Mouse (Mus musculus) A20 (cell line): Measurements from ENCODE around the gene Klk13.
"Not testable (repeated sequence)": the region's sequence is repeated elsewhere in the genome, so short reads cannot be mapped to it uniquely, and the experiment has no call there.

ENCODE experiments used
- DNase-seq: peaks from one replicate; pipeline ENCODE4 v3.0.0-alpha.2; 2011; ENCODE audit warnings: low read depth, low spot score

Gene Klk13

DNA sequence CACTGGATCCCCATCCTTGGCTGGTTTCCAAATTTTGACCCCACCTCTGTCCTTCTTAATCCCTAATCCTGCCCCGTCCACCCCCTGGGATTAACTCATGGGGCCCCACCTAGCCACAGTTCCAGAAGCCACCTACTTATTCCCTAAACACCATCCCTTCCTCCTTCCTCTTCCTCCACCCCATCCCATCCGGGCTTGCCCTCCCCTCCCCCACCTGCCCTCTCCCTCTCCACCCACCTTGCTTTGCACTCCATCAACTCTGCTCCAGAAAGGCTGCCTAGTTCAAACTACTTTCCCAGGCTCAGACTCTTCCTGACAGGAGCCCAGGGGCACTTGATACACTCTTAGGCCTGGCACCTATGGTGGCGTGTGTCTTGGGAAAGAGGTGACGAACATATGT lies at the start of gene Klk13:
Klk13 (plus strand) TSS at position 301 of the 400 bp plus-strand sequence.
- DNase-seq = no peak

DNA sequence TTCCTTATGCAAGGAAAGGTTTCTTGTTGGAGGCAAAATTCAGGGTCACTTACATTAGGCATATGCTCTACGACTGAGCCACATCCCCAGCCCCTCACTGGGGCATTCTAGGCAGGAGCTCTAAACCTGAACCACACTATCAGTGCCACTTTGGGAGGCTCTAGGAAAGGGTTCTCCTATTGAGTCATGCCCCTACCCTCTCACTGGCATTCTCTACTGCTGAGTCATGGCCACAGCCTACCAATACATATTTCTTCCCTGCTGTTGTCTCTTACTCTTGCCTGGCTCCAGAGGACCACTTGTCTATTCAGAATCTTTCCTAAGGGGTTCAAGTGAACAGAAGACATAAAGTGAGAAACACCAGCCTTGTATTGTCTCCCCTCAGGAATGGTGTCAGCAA lies 49.6 kb upstream of the Klk13 start:
- no peak for DNase-seq

DNA sequence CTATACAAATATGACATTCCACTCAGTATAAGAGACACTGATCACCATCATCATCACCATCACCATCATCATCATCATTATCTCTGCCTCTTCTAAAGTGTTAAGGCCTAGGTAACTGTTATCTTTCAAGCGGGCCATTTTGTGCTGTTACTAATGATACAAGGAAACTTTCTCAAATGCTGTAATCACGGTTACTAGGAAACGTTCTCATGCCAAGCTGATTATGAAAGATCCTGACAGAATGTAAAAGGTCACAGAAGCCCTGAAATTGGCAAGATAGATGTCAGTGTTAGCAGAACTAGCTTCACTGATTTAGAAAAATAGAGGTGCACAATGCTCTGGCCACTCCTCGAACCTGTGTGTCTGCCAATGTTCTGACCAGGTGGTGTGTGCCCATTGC lies 45.1 kb upstream of the Klk13 start:
- not testable (repeated sequence) for DNase-seq

DNA sequence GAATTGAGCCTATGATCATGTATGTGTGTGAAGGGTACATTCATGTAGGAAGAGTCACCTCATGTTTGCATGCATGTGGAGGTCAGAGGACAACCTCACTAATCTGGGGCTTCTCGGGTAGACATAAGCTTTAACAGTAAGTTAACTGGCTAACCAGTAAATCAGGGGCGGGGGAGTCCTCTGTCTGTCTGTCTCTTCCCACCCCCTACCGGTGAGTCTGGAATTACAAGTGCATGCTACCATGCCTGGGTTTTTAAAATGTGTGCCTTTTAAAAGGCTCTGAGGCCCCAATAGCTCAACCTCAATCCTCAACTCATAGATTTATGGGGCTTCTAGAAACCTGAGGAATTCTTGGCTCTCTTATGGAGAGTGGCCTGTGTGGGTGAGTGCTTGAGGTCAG lies 43.8 kb upstream of the Klk13 start:
- peak; percentile 66 for DNase-seq

DNA sequence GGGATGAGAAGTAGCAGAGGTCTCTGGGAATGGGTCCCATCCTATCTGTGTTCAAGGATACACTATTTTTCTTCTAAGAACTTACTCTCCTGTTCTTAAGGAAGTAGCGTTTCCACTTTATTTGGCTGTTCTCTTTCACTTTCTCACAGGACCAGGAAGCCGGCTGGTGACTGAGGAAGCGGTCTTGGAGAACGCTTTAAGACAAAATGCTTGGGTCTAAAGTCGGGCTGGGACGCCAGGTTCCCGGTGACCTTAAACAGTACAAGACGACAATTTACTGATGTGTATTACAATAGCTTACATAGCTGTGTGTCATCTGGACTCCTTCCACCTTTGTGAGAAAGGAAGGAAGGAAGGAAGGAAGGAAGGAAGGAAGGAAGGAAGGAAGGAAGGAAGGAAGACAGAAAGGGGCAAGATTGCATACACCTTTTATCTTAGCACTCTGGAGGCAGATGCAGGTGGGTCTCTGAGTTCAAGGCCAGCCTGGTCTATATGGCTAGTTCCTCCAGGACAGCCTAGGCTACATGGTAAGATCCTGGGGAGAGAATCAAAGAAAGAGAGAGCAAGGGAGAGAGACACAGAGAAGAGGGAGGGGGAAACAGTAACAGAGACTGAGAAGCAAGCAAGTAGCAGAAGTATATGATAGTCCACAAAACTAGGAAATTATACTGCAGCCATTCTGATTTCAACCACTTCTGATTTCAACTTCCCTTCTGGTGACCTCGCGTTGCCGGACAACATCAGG lies 41.1 kb upstream of the Klk13 start:
- DNase-seq = no peak

DNA sequence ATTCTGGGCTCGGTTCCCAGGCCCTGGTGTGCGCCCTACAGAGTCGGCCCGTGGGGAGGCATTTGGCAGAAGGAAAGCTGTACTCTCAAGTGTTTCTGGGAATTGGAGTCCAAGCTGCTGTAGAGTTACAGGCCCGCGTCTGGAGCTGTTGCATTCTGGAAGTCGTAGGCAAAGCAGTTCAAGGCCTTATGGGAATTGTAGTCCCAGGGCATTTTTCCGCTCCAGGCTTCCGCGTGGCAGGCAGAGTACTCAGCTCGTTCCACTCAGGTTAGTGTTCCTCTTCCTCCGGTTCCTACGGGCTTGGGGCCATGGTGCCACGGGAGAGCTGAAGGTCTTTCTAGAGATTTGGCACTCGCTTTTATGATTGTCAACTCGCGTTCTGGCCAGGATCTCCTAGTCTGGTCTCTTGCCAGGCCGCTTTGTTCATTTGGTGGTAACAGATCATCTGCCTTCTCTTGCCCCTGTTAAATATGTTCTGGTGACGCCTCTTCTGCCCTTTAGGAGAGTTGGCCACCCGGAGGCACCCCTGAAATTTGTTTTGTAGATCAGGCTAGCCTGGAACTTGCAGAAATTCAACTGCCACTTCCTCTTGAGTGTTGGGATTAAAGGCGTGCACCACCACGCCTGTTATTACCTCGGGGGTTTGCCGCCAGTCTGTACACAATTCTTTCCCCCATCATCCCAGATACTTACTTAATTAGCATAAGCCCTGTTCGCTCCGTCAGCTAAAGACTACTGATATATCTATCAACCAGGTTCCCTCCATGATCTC lies 40.4 kb upstream of the Klk13 start, which contains the start of gene Ctu1:
Ctu1 (plus strand) TSS at position 208 of the 772 bp plus-strand sequence.
- DNase-seq = peak; percentile 90

DNA sequence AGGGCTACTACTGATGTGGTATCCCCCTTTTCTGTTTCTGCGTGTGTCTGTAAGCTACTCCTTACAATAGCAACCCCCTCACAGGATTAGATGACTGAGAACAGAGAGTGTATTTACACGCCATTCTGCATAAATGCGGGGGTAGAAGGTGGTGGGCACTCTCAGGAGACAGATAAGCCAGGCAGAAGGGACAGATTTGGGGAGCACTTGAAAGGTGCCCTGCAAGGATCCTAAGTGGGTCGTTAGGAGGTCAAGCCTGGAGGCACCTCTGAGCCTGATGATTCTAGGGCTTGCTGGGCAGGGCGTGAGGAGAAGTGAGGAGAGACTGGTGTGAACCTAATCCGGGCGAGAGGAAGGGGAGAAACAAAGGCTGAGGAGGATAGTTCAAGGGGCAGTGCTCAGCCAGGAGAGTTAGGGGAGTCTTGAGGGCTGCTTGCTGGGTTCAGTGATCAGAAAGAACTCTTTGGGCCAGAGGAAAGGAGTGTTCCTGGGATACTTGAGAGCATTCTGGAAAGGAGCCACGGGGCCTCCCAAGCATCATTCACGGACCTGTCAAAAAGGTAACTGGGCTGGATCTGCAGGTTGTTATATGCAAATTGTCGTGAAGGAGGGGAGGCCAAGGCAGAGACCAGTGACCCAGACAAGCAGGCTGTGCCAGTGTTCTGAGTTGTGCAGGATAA lies 39.6 kb upstream of the Klk13 start:
- no peak for DNase-seq

DNA sequence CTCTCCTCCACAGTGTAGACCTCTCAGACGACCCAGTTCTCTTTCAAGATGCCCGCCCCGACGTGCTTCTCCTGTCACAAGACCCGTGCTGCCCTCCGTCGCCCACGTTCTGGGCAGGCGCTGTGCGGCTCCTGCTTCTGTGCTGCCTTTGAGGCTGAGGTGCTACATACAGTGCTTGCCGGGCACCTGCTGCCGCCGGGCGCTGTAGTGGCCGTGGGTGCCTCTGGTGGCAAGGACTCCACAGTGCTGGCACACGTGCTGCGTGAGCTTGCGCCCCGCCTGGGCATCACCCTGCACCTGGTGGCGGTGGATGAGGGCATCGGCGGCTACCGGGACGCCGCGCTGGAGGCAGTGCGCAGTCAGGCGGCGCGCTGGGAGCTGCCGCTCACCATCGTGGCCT lies 37.3 kb upstream of the Klk13 start:
- DNase-seq = no peak

DNA sequence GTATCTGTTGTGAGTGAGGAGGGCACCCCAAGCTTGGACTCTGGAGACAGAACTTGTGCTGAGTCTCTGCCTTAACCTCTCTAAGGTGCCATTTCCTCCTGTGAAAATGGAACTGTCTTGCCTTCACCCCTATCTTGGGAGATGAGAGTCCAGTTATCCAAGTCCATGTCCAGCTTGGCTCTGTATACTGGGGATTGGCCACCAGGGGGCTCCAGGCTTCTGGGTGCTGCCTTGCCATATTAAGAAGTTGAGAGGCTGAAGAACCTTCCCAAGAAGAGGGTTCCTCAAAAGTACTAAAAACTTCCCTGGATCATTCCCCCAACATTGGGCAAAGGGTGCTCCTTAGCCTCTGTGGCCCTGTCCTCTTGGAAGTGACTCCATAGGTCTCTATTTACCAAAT lies 33.9 kb upstream of the Klk13 start:
- DNase-seq = peak; percentile 42

DNA sequence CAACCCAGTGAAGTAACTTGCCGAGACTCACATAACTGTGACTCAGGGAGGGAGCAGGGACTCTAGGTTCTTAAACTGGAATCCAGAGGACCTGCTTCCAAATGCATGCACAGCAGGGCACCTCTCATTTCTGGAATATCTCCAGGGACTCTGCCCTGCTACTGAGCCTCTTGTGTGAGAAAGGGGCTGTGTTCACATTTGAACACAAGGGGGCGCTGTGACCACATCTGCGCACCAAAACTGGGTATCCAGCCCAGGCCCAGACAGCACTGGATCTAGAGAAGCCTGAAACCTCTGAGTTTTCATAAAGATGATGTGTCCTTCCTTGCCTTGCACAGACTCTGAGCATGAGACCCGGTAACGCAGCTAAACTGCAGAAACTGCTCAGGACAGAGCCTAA lies 31.4 kb upstream of the Klk13 start:
- DNase-seq = peak; percentile 63

DNA sequence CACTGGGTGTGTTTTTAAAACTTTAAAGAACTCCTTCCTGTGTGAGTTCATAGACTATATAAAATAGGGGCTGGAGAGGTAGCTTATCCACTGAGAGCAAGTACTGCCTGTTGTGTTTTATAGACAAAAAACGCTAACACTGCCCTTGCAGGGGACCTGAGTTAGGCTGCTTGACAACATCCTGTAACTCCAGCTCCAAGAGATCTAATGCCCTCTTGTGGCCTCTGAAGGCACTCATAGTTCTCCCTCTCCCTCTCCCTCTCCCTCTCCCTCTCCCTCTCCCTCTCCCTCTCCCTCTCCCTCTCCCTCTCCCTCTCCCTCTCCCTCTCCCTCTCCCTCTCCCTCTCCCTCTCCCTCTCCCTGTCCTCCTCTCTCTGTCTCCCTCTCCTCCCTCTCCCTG lies 29.9 kb upstream of the Klk13 start:
- DNase-seq = peak; percentile 26

DNA sequence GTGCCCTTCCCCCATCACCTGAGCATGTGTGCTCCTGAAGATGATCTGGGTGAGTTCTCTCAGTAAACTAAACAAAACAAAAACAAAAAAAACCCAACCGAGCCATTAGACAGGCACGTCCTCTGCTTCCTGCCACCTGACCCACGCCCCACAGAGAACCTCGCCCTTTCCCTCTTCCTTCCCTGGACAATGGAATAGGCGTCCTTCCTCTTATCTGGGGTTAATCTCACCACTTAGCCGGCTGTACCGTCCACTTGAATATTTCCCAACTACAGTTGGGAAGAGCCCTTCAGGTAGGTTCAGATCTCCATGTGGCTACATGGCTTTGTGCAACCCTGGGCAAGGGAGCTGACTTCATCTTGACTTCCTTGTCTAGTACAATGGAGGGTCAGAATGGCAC lies 27.3 kb upstream of the Klk13 start:
- no peak for DNase-seq

DNA sequence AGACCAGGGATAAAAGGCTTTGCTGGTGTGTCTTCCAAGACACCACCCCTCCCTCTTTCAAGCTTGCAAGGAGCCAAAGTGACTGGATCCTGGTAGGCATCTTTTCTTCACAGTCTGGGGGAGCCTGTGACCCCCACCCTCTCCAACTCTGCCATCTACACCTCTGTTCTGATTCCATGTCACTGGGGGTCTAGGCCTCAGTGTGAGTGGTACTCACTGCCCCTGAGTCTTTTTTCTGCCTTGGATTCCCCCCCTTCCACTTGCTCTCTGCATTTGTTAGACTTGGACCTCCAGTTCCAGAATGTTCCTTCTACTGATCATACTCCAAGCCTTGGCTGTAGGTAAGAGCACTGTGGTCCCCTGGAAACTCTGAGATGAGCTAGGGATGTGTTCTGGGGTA lies 22.2 kb upstream of the Klk13 start, which contains the start of gene Klk14:
Klk14 (plus strand) TSS at position 301 of the 400 bp plus-strand sequence.
- DNase-seq = no peak

DNA sequence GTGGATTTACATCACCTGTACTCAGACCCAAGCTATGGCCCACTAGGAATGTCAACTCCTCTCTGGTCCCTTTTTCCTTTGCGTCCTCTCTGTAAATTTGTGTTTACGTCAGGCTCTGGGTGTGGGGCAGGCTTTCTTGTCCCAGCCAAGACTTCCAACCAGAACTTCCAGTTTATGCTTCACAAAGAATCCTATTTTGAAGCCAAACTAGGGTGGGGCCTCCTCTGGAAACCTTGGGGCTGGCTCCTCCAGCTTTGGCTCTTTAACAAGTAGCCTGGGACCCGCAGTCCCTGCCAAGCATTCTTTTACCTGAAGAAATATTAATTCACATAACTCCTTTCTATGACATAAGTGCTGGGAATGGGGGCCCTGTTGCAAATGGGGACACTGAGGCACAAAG lies 2.3 kb upstream of the Klk13 start:
- no peak for DNase-seq

DNA sequence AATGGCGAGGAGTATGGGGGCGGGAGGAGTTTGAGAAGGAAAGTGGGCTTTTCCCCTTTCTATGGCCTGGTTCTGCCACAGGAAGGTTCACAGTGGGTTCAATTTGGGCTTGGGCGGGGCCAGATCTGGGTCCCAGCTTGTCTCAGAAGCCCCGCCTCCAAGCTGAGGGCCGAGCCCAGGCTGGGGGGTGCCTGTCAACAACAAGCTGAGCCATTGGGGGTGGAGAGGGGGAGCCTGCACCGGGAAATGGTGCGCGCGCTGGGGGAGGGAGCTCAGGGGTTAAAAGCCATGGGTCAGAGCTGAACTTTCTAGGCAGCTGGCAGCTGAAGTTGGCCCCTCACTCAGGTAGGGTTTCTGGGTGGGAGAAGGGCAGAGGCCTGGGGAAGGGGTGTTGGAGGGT lies 550 bp downstream of the Klk13 start:
- no peak for DNase-seq

DNA sequence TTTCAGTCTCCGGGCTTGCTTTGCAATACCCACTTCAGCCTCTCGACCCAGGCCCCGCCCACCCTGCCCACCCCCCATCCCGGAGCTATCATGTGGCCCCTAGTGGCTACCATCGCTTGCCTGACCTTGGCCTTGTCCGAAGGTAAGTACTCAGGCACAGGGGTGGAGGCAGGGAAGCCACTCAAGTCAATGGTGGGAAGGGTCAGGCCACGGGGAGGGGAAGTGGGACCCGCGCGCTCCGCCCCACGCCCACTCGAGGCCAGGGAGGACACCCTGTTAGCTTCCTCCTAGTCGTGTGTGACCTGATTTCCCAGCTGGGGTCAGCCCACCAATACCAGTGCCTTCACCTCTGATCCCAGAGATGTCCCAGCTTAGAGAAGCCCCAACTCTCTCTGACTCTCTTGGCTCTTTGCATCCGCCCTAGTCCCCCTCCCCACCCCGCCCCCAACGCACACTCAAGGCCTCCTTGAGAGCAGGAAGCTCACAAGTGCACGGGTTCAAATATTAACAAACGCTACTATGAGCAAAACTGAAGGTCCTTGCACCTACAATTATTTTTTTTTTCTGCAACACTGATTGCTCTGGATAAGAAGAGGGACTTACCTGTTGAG lies 1.5 kb downstream of the Klk13 start:
- no peak for DNase-seq

DNA sequence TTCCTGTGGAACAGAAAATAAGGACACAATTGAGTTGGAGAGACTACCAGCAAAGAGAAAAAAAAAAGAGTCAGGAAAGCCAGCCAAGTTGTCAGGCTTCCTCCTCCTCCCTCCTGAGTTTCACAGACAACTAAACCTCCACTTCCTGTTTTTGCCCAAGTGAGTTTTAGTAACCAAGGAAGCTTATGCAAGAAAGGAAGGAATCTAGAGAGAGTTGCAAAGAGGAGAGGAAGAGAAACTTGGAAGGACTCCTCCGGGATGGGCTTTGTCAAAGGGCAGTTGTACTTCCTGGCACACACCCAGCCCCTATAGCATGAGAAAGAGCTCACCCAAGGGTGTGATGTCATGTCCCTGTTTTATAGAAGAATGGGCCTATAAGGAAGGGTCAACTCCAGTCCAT lies 35.4 kb downstream of the Klk13 start:
- no peak for DNase-seq

DNA sequence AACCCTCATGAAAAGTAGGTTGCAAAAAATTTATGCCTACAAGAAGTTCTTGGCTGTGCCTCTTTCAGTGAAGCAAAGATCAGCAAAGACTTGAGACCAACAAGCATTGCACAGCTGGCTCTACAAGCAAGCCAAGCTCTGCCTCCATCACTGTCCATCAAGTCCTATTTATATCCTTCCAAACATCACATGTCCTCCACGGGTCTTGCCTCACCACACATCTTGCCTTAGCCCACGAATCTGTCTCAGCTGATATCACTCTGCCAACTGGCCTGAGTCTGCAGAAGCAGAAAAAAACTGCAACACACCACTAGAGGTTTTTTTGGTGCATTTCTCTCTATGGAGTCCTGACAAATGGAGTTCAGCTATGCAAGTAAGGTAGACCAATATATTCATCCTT lies 40.4 kb downstream of the Klk13 start:
- DNase-seq = no peak

DNA sequence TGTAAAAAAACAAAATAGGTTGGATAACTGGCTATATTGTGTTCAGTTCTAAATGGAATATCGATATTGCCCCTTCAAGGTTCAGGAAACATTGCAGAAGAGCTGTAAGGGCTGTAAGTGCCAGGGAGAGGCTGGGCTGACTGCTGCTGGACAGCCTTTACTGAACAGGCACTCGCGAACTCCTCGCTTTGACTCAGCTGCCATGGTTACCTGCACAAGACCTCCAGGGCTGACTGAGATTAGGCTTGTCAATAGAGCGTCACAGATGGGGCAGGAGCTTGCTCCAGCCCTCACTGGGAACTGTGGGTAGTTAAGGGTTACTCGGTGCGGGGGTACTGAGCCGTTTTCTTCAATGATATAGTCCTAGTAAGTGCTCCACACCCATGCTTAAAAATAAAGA lies 54.1 kb downstream of the Klk13 start:
- DNase-seq = no peak

DNA sequence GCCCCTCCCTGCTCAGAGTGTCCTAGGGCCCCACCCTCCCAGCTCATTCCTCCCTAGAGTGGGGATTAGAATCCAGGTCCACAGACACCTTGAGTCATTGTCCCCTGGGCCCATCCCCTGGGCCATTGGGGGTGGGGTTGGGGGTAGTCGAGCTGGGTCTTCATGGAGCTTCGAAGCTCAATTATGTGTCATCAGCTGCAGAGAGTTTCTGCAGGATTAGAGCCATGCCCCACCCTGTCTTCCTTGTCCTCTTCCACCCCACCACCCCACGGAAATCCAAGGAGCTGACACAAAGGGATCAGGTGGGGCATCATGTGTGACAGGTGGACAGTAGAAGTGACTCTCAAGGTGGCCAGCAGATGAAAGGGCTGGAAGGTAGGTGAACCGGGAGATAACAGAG lies 56.2 kb downstream of the Klk13 start, which contains the start of gene Klk12:
Klk12 (plus strand) TSS at position 301 of the 400 bp plus-strand sequence.
- DNase-seq = no peak

DNA sequence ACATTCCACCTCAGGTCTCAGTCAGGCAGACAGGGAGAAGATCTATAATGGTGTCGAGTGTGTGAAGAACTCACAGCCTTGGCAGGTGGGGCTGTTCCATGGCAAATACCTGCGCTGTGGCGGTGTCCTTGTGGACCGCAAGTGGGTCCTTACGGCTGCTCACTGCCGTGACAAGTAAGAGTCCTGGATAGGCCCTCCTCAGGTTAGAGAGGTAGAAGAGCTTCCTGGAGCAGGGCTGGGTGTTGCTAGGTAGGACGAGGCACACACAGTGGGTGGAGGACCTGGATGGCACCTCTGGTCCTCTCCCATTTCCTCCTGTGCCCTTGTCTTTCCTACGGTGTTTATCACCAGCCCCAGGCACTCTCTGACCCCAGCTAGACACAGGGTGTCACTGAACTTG lies 57.3 kb downstream of the Klk13 start:
- DNase-seq = no peak

DNA sequence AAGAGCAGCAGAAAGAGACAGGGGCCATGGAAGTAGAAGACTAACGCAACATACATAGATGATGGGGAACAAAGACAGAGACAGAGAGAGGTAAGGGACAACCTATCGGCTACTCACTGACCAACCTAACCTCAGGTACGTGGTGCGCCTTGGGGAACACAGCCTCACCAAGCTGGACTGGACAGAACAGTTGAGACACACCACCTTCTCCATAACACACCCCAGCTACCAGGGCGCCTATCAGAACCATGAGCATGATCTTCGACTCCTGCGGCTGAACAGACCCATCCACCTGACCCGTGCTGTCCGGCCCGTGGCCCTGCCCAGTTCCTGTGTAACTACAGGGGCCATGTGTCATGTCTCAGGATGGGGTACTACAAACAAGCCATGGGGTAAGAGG lies 58.3 kb downstream of the Klk13 start:
- no peak for DNase-seq
